Mouse (Mus musculus): ENCODE measurements around the gene Gm6482. TPM values are rescaled to one million over a fixed set of nuclear protein-coding genes. Genes with fewer than 3 reads are reported as not detected.
A peak's percentile ranks its signal among the peaks of the same experiment; 100 is the strongest.
"Not testable (repeated sequence)": the region's sequence is repeated elsewhere in the genome, so short reads cannot be mapped to it uniquely, and the experiment has no call there.

Gm6482 gene
- total RNA-seq (2021), result not detected
- long read RNA-seq, experiment 1, result 0 reads
- long read RNA-seq, experiment 2, result 0 reads

DNA sequence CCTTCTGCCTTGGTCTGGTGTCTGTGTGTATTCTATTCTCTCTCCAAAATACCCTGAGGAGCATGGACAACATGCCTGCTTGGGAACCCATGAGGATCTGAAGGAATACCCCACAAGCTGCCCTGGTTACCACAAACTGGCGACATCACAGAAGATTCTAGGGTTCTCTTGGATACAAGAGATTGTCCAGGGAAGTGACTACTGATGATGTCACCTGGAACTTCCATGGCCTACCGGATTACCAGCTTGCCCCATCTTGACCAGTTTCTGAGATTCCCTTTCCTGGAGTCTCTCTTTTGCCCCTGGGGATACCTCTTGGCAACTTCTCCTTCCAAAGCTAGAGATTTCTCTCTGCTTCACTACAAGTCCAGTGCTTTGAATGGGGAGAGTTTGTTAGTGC is at the start of gene Gm6482:
Gm6482 (minus strand) TSS at position 101 of the 400 bp plus-strand sequence.
- H3K4me3 ChIP-seq; H3K27ac ChIP-seq; intact Hi-C loops (cut with DNase I); DNase-seq: not testable (repeated sequence)

DNA sequence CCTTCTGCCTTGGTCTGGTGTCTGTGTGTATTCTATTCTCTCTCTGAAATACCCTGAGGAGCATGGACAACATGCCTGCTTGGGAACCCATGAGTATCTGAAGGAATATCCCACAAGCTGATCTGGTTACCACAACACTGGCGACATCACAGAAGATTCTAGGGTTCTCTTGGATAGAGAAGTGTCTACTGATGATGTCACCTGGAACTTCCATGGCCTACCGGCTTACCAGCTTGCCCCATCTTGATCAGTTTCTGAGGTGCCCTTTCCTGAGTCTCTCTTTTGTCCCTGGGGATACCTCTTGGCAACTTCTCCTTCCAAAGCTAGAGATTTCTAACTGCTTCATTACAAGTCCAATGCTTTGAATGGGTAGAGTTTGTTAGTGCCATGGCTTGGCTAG is 45.3 kb upstream of the Gm6482 start, which contains the start of gene Gm7954:
Gm7954 (minus strand) TSS at position 101 of the 400 bp plus-strand sequence.
- H3K4me3 ChIP-seq; H3K27ac ChIP-seq; intact Hi-C loops (cut with DNase I): not testable (repeated sequence)

DNA sequence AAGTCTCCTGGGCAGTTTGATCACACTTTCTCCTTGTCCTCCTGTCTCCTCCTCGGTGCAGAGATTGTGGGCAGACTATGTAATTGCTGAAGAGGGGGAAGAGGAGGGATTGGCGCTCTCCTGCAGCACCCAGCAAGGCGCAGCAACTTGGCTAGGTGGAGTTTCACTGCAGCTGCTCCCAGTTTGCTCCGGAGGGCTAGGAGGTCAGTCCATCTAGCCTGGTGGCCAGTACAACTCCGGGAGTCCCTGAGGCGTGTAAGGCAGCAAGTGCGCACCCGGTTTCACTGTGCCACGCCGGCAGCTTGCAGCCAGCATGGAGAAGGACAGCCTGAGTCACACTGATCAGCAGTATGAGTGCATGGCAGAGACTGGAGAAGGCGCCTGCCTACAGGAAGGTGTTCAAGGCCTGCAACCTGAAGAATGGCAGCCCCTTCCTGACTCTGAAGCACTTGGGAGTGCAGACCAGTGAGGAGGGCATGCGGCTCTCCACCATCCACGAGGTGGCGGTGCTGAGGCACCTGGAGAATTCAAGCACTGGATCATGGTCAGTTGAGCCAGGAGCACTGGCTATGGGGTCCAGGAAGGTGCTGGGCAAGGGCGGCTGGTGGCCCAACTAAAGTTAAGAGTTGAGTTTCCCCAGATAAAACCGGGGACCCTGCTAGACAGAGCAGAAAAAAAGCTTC is 17.5 kb upstream of the Gm6482 start:
- H3K27ac ChIP-seq; intact Hi-C loops (cut with DNase I); H3K4me3 ChIP-seq: not testable (repeated sequence)
- DNase-seq, result peak; percentile 12

More for the DNA sequence above, 45.3 kb upstream of the Gm6482 start, which contains the start of gene Gm7954:
- DNase-seq, result not testable (repeated sequence)

DNA sequence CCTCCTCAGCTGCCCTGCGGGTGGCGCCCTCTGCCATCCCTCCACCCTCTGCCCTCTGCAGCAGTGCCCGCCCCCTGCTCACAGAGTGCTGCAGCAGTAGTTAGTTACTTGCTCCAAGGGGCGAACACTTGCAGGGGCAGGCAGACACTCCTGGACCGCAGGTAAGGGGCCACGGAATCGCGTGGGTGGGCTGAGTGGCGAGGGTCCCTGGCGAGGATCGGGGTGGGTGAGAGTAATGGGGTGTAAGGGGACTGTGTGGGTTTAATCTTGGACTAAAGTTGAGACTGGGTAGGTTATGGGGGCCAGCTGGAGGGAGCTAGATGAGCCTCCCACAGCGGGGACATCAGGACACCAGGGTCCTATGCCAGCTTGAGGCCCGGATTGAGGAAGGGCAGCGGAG is 16.6 kb upstream of the Gm6482 start:
- DNase-seq; H3K27ac ChIP-seq; intact Hi-C loops (cut with DNase I); H3K4me3 ChIP-seq: not testable (repeated sequence)

DNA sequence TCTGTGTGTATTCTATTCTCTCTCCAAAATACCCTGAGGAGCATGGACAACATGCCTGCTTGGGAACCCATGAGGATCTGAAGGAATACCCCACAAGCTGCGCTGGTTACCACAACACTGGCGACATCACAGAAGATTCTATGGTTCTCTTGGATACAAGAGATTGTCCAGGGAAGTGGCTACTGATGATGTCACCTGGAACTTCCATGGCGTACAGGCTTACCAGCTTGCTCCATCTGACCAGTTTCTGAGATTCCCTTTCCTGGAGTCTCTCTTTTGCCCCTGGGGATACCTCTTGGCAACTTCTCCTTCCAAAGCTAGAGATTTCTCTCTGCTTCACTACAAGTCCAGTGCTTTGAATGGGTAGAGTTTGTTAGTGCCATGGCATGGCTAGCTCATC is 21.8 kb downstream of the Gm6482 start, which contains the start of gene Gm7945:
Gm7945 (minus strand) TSS at position 101 of the 400 bp plus-strand sequence.
- H3K4me3 ChIP-seq; H3K27ac ChIP-seq; DNase-seq; intact Hi-C loops (cut with DNase I): not testable (repeated sequence)

Other genes with a start within 250 kb of the Gm6482 start
- gene Sftpd, start 223.1 kb downstream of the Gm6482 start, total RNA-seq (2021), result not detected
- not detected for gene Gm2832, start 129.5 kb downstream of the Gm6482 start, total RNA-seq (2021)
- not detected for gene Gm5798, start 59.7 kb downstream of the Gm6482 start, total RNA-seq (2021)
- gene Gm7945, start 21.9 kb downstream of the Gm6482 start, total RNA-seq (2021), result not detected
- gene Gm7954, start 45.2 kb upstream of the Gm6482 start, total RNA-seq (2021), result not detected
- gene Gm3486, start 81.2 kb upstream of the Gm6482 start, total RNA-seq (2021), result not detected
- not detected for gene Gm7970, start 147.3 kb upstream of the Gm6482 start, total RNA-seq (2021)
- not detected for gene 1700049E17Rik2, start 164.9 kb upstream of the Gm6482 start, total RNA-seq (2021)
- gene Gm3072, start 216.3 kb upstream of the Gm6482 start, total RNA-seq (2021), result not detected
- gene Gm3676, start 238.2 kb upstream of the Gm6482 start, total RNA-seq (2021), result not detected